Mouse (Mus musculus) forebrain, embryonic 15.5 days (tissue): ENCODE measurements around the gene Rab10. TPM values are rescaled to one million over a fixed set of nuclear protein-coding genes. Genes with fewer than 3 reads are reported as not detected.

ENCODE experiments used
- ATAC-seq: fragments of 200-750 bp; cut with Nextera tagmentation; replicated peaks from 2 replicates; pipeline ENCODE4 v1.8.0; 2017; ENCODE audit warnings: mild to moderate bottlenecking, moderate TSS enrichment, moderate library complexity
- H3K27ac ChIP-seq: fragments of 300-500 bp; sonication (generic); replicated peaks from 2 replicates; pipeline ENCODE4 v1.5.1; 2015; ENCODE audit warnings: mild to moderate bottlenecking, inconsistent platforms
- H3K27me3 ChIP-seq: fragments of 300-500 bp; sonication (generic); 2 replicates; pipeline ENCODE4 v1.6.1; 2015; ENCODE audit warnings: inconsistent platforms
- H3K36me3 ChIP-seq: fragments of 300-500 bp; sonication (generic); 2 replicates; pipeline ENCODE4 v1.6.1; 2015; ENCODE audit warnings: mild to moderate bottlenecking, inconsistent platforms
- H3K4me1 ChIP-seq: fragments of 300-500 bp; sonication (generic); 2 replicates; pipeline ENCODE4 v1.6.1; 2015; ENCODE audit warnings: inconsistent platforms
- H3K4me2 ChIP-seq: fragments of 300-500 bp; sonication (generic); replicated peaks from 2 replicates; pipeline ENCODE4 v1.6.1; 2015; ENCODE audit warnings: mild to moderate bottlenecking, inconsistent platforms
- H3K4me3 ChIP-seq: fragments of 300-500 bp; sonication (generic); 2 replicates; pipeline ENCODE4 v1.5.1; 2015; ENCODE audit warnings: mild to moderate bottlenecking, inconsistent platforms
- H3K9ac ChIP-seq: fragments of 300-500 bp; sonication (generic); replicated peaks from 2 replicates; pipeline ENCODE4 v1.6.1; 2015; ENCODE audit warnings: mild to moderate bottlenecking, inconsistent platforms
- H3K9me3 ChIP-seq: fragments of 300-500 bp; sonication (generic); 2 replicates; pipeline ENCODE4 v1.6.1; 2016; ENCODE audit warnings: inconsistent platforms
- WGBS: fragments of 180-500 bp; shearing (Covaris S2); methylation state at CpG from one replicate; pipeline ENCODE4 v1.1.7; 2015; ENCODE audit warnings: mixed read lengths; 5-methylcytosine and 5-hydroxymethylcytosine counted together
- polyA plus RNA-seq: library from polyadenylated mRNA; unstranded; fragments of >200 nt; fragmentation: Nextera tagmentation; extraction: Ambion mirVana; gene quantifications from 2 replicates; pipeline ENCODE4 v1.2.1, GENCODE M21; 2015

The Rab10 gene
- polyA plus RNA-seq, 1 experiment from 2014 or later: 149 TPM

DNA sequence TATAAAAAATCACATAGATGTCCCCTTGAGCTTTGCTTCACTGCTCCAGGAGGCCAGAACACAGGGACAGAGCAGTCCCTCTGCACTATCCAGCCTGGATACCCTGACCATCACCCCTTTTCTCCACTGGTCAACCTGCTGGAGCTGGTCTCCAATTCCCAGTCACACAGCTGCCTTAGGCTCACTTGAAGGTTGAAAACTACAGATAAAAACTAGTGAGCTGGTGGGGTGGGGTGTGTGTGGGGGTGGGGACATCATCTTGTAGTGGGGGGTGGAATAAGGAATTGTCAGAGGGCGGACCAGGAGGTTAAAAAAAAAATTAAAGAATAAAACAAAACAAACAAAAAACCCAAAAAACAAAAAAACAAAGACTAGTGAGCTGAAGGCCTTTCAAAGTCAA is 21.3 kb downstream of the Rab10 start:
- ATAC-seq: no peak
- Histone ChIP-seq H3K4me3 (no peak overlapping the region), H3K27me3 (no peaks in the 10 kb centered on the region), H3K9me3 (0 out of 2 replicates have a peak, but pooled peaks cover 3% of the 10 kb centered on the region), H3K36me3 (peaks cover 12% of the 10 kb centered on the region), H3K27ac (no peak overlapping the region), H3K9ac (no peak overlapping the region), H3K4me1 (no peaks in the 10 kb centered on the region), H3K4me2 (no peak overlapping the region)
- WGBS: 100% methylated on average over 1 of the region's 1 CpGs

DNA sequence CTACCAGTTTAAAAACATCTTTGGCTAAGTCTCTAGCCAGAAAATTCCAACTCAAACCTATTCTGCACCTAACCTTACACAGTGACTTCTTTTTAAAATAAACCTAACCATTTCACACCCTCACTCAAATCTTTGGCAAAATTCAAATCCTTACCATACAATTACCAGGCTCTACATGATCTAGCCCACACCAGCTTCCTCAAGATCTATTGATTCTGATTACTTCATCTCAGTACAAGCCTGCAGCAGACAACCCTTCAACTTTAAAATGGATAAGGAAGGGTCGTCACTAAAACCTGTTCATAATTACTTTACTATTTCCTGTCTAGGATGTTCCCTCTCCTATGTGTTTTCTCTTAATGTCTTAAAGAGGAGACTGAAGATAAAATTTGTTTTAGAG is 23.9 kb downstream of the Rab10 start:
- Histone ChIP-seq H3K27ac (no peak overlapping the region), H3K9me3 (0 out of 2 replicates have a peak, but pooled peaks cover 3% of the 10 kb centered on the region), H3K4me2 (no peak overlapping the region), H3K4me1 (no peaks in the 10 kb centered on the region), H3K4me3 (no peak overlapping the region), H3K9ac (no peak overlapping the region), H3K36me3 (peaks cover 5% of the 10 kb centered on the region), H3K27me3 (no peaks in the 10 kb centered on the region)
- ATAC-seq: no peak
- WGBS: 89% methylated on average over 1 of the region's 1 CpGs

DNA sequence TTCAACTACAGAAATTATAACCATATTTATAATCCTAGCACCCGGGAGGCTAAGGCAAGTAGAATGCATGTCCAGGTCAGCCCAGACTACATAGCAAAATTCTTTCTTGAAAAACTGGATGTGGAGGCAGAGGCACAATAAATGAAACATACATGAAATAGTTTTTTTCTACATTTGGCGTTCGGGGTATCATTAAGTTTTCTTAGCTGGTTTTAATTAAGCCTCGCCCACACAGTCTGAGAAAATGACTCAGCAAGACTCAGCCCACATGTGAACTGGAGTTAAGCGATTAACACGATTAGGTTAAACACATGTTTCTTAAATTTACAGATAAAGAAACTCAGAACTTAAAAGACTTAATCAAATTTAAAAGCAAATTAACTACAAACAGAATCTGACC is 24.4 kb downstream of the Rab10 start:
- H3K9ac ChIP-seq: no peak overlapping the region
- no peaks in the 10 kb centered on the region for H3K36me3 ChIP-seq
- no peak overlapping the region for H3K27ac ChIP-seq
- H3K4me1 ChIP-seq: no peaks in the 10 kb centered on the region
- H3K4me3 ChIP-seq: no peak overlapping the region
- no peaks in the 10 kb centered on the region for H3K27me3 ChIP-seq
- ATAC-seq: no peak
- WGBS: 89% methylated on average over 6 of the region's 6 CpGs
- no peaks in the 10 kb centered on the region for H3K9me3 ChIP-seq
- H3K4me2 ChIP-seq: no peak overlapping the region

DNA sequence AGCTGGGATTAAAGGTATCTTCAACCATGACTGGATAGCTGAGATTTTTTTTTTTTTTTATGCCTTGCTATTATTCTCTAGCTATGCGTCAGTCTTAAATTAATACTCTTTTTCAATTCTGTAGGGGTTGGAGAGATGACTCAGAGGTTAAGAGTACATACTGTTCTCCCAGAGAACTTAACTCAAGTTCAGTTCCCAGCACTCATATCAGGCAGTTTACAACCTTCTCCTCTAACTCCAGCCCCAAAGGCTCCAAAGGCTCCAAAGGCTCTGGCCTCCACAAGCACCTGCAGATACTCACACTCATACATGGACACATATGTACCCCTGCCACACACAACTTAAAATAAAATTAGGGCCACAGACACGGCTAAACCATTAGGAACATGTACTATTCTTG is 25.3 kb downstream of the Rab10 start:
- no peak overlapping the region for H3K9ac ChIP-seq
- H3K9me3 ChIP-seq: no peaks in the 10 kb centered on the region
- WGBS: 94% methylated on average over 2 of the region's 2 CpGs
- no peaks in the 10 kb centered on the region for H3K4me1 ChIP-seq
- no peak overlapping the region for H3K4me2 ChIP-seq
- 0 out of 2 replicates have a peak, but pooled peaks cover 3% of the 10 kb centered on the region for H3K36me3 ChIP-seq
- H3K4me3 ChIP-seq: no peak overlapping the region
- no peak overlapping the region for H3K27ac ChIP-seq
- no peaks in the 10 kb centered on the region for H3K27me3 ChIP-seq
- ATAC-seq: no peak

DNA sequence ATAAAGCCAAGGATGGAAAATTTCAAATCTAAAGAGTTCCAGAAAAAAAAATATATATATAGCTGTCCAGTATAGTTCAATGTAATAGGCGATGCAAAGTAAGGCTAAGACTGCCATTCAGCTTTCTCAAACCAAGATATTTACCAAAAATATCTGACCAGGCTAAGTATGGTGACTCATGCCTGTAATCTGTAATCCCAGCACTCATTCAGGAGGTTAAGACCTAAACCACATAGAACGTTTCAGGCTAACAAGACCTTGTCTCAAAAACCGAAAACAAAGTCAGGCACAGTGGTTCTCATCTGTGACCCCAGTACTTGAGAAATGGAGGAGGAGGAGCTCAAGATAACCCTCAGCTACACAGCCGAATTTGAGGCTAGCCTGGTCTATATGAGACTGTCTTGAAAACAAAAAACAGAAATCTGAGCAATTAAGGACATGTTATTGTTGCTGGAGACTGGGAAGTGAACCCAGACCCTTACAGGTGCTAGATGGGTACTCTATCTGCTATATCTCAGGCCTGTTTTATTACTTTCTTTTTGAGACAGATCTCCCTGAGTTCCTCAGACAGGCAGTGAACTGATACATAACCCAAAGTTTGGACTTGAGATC is 25.8 kb downstream of the Rab10 start:
- H3K36me3 ChIP-seq: 0 out of 2 replicates have a peak, but pooled peaks cover 3% of the 10 kb centered on the region
- no peak for ATAC-seq
- no peak overlapping the region for H3K9ac ChIP-seq
- 94% methylated on average over 4 of the region's 4 CpGs for WGBS
- H3K4me3 ChIP-seq: no peak overlapping the region
- H3K4me1 ChIP-seq: no peaks in the 10 kb centered on the region
- no peak overlapping the region for H3K27ac ChIP-seq
- no peak overlapping the region for H3K4me2 ChIP-seq
- H3K9me3 ChIP-seq: no peaks in the 10 kb centered on the region
- no peaks in the 10 kb centered on the region for H3K27me3 ChIP-seq

DNA sequence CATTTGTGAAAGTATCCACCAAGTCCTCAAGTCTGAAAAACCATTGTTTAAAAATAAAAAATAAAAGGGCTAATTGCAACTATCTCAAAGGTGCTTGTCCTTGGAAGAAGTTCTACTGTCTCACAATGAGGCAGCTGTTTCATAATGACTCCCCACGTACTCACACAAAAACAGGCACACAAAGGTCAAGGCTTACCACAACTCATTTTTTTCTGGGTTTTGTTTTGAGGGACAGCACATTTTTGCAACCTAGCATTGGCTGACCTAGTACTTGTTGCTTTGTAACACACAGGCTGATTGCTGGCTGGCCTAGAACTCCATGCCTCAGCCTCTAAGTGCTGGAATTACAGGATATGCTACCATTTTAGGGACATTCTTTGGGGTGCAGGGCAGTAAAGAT is 26.8 kb downstream of the Rab10 start:
- Histone ChIP-seq H3K4me1 (no peaks in the 10 kb centered on the region), H3K36me3 (0 out of 2 replicates have a peak, but pooled peaks cover 3% of the 10 kb centered on the region), H3K4me2 (no peak overlapping the region), H3K27me3 (no peaks in the 10 kb centered on the region), H3K9ac (no peak overlapping the region), H3K9me3 (no peaks in the 10 kb centered on the region), H3K4me3 (no peak overlapping the region), H3K27ac (no peak overlapping the region)
- no peak for ATAC-seq
- WGBS: 74% methylated on average over 1 of the region's 1 CpGs

DNA sequence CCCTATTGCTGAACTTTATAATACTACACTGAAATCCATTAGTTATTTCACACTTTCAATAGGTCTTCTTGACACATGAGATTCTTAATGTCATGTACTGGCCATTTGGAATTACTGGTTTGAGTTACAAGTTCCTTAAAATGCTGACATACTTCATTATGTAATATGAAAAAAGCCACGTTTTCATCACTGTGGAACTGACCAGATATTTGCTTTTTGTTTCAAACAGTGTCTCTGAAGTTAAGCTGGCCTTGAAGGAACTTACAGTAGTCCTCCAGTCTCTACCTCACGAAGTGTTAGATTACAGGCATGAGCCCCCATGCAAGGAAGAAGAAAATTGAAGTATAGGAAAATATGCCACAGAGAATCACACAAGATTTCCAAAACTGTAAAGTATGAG is 27.2 kb downstream of the Rab10 start:
- ATAC-seq: no peak
- 95% methylated on average over 2 of the region's 2 CpGs for WGBS
- Histone ChIP-seq H3K9ac (no peak overlapping the region), H3K27me3 (no peaks in the 10 kb centered on the region), H3K4me3 (no peak overlapping the region), H3K4me1 (no peaks in the 10 kb centered on the region), H3K9me3 (no peaks in the 10 kb centered on the region), H3K27ac (no peak overlapping the region), H3K36me3 (0 out of 2 replicates have a peak, but pooled peaks cover 3% of the 10 kb centered on the region), H3K4me2 (no peak overlapping the region)

DNA sequence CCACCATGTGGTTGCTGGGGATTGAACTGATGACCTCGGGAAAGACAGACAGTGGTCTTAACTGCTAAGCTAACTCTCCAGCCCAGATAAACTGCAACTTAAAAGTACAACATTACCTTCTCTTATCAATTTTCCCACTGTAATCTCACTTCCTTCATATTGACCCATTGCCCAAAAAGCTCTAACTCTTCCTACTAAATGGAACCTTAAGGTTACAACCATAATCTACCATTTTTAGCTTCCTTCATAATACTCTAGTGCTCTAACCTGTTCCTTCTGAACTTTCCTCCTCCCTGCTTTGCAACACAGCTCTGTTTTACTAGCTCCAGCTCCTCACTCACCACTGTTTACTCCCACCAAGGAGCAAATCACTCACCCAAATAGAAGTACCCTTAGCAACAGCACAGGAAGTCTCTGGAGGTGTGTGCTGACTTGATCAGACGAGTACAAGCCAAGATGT is 30.9 kb downstream of the Rab10 start:
- Histone ChIP-seq H3K9ac (no peak overlapping the region), H3K9me3 (no peaks in the 10 kb centered on the region), H3K27me3 (no peaks in the 10 kb centered on the region), H3K4me2 (no peak overlapping the region), H3K36me3 (0 out of 2 replicates have a peak, but pooled peaks cover 3% of the 10 kb centered on the region), H3K27ac (no peak overlapping the region), H3K4me3 (no peak overlapping the region), H3K4me1 (no peaks in the 10 kb centered on the region)
- no peak for ATAC-seq
- 93% methylated on average over 2 of the region's 2 CpGs for WGBS

DNA sequence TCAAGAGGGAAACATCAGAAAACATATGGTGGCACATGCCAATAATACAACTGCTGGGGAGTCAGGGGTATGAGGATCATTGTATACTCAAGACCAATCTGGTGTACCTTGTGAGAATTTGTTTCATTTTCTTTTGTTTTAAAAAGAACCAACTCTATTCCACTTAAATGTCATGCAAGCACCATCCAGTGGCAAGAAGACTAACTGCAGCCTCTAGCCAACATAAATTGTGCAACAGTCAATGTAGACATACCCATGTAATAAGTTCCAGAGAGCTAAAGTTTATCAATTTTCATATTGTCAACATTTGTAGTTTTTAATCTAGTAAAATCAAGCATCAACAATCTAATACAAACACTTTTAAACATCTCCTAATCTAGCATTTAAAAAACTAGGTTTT is 39.0 kb downstream of the Rab10 start:
- Histone ChIP-seq H3K4me1 (no peaks in the 10 kb centered on the region), H3K4me2 (no peak overlapping the region), H3K9me3 (no peaks in the 10 kb centered on the region), H3K36me3 (0 out of 2 replicates have a peak, but pooled peaks cover 2% of the 10 kb centered on the region), H3K27ac (no peak overlapping the region), H3K9ac (no peak overlapping the region), H3K27me3 (no peaks in the 10 kb centered on the region), H3K4me3 (no peak overlapping the region)
- ATAC-seq: no peak

DNA sequence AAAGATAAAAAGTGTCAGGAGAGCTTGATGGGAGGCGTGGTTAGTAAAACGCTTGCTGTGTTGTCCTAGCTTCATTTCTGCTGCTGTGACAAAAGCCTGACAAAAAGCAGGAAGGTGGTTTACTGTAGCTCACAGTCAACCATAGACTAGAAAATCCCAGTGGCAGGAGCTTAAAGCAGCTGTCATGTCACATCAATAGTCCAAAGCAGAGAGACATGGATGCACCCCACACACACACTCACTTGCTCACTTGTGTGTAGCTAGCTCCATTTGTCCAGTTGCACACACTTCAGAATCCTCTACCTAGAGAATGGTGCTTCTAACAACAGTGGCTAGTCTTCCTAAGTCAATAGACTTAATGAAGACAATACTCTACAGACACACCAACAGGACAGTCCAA is 42.4 kb downstream of the Rab10 start:
- no peaks in the 10 kb centered on the region for H3K27me3 ChIP-seq
- WGBS: 92% methylated on average over 2 of the region's 2 CpGs
- no peaks in the 10 kb centered on the region for H3K9me3 ChIP-seq
- peaks cover 2% of the 10 kb centered on the region; the same call in 1 of the 2 replicates for H3K36me3 ChIP-seq
- no peak overlapping the region for H3K9ac ChIP-seq
- no peak for ATAC-seq
- H3K27ac ChIP-seq: no peak overlapping the region
- no peaks in the 10 kb centered on the region for H3K4me1 ChIP-seq
- no peak overlapping the region for H3K4me2 ChIP-seq
- no peak overlapping the region for H3K4me3 ChIP-seq

DNA sequence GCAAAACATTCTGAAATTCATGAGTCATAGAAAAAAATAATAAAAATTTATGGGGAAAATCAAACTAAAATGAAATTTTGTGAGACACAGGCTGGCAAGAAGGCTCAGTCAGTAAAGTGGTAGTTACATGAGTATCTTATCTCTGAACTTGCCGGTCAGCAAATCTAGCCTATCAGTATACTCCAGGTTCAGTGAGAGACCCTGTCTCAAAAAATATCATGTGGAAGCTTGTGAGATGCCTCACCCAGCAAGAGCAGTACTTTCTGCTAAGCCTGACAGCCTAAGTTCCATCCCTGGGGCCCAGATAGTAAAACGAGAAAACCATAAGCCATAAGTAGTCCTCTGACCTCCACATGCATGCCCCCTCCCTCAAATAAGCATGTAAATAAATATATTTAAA is 44.6 kb downstream of the Rab10 start:
- no peak overlapping the region for H3K4me2 ChIP-seq
- H3K27me3 ChIP-seq: no peaks in the 10 kb centered on the region
- H3K4me1 ChIP-seq: no peaks in the 10 kb centered on the region
- no peak overlapping the region for H3K9ac ChIP-seq
- no peak overlapping the region for H3K27ac ChIP-seq
- H3K36me3 ChIP-seq: peaks cover 7% of the 10 kb centered on the region
- ATAC-seq: no peak
- no peaks in the 10 kb centered on the region for H3K9me3 ChIP-seq
- 95% methylated on average over 2 of the region's 2 CpGs for WGBS
- no peak overlapping the region for H3K4me3 ChIP-seq

DNA sequence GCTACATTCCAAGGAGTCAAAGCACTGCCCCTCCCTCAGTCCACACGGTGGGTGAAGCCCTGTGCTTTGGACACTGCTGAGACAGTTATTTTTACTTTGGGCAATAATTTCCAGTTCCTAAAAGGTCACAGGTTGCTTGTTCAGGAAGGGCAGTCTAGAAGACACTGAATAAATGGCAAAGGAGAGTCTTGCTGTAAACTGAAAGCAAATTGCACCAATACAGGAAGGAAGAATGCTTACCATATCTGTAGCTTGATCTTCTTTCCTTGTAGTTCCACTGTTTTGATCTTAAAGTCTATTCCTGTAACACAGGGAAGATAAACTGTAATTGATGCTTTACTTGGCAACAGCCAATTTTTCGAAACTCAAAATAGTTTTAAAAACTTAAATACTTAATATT is 45.3 kb downstream of the Rab10 start:
- no peaks in the 10 kb centered on the region for H3K9me3 ChIP-seq
- ATAC-seq: no peak
- H3K27ac ChIP-seq: no peak overlapping the region
- H3K9ac ChIP-seq: no peak overlapping the region
- no peak overlapping the region for H3K4me3 ChIP-seq
- no peaks in the 10 kb centered on the region for H3K4me1 ChIP-seq
- peaks cover 7% of the 10 kb centered on the region for H3K36me3 ChIP-seq
- H3K4me2 ChIP-seq: no peak overlapping the region
- H3K27me3 ChIP-seq: no peaks in the 10 kb centered on the region
- WGBS: 83% methylated on average over 2 of the region's 2 CpGs

DNA sequence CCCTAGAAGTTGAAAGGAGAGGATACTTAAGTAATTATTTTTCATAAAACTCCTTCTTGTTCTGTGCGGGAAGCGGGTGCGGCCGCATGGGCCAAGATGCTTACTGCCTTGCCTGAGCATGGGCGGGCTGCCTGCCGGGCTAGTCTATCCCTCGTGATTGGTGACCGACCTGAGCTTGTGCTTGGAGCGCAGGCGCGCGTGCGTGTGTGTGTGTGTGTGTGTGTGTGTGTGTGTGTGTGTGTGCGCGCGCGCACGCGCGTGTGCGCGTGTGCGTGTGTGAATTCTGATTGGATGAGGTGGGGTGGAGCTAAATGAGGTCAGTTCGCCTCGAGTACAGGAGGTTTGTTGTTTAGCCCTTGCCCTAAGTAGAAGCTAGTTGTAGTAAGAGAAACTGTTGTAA is 48.2 kb downstream of the Rab10 start:
- Histone ChIP-seq H3K27me3 (no peaks in the 10 kb centered on the region), H3K27ac (no peak overlapping the region), H3K9me3 (no peaks in the 10 kb centered on the region), H3K4me1 (no peaks in the 10 kb centered on the region), H3K4me3 (no peak overlapping the region), H3K9ac (no peak overlapping the region), H3K4me2 (no peak overlapping the region), H3K36me3 (peaks cover 5% of the 10 kb centered on the region)
- no peak for ATAC-seq
- WGBS: 99% methylated on average over 25 of the region's 25 CpGs
